Mouse (Mus musculus): ENCODE results near the gene Iqcn.

- TF ChIP-seq JUND (IDR thresholded peaks at IDR 0.05; ENCODE audit: low read depth, low read length) (no peak), CTCF (IDR thresholded peaks at IDR 0.05 in 2 of 3, conservative IDR thresholded peaks at IDR 0.05 in 1 of 3; ENCODE audit: control insufficient read depth in 1 of 3, insufficient read depth in 1 of 3, low read depth in 2 of 3, low read length in 3 of 3, poor library complexity in 1 of 3, severe bottlenecking in 1 of 3) (no peak), POLR2A (IDR thresholded peaks at IDR 0.05; ENCODE audit: control insufficient read depth in 1 of 2, insufficient read depth in 1 of 2, low read depth in 1 of 2, low read length in 2 of 2, poor library complexity in 1 of 2) (no peak), BHLHE40 (IDR thresholded peaks at IDR 0.05; ENCODE audit: borderline replicate concordance, low read depth, low read length) (peak; percentile 30; the same call in 1 of the 2 replicates), USF1 (IDR thresholded peaks at IDR 0.05; ENCODE audit: low read depth, low read length) (no peak)
These were observed 62.1 kb downstream of the Iqcn start for GRCm38 (mm10) chr8:70765329-70765728.
